Mouse (Mus musculus) small intestine, adult 2 months (tissue): ENCODE results near the gene Tmem136.

Experiments used
- CTCF ChIP-seq: fragments of 200-500 bp; IDR thresholded peaks from 2 replicates; pipeline ENCODE4 v1.5.1; 2012; ENCODE audit warnings: low read depth, mild to moderate bottlenecking, control low read depth, inconsistent platforms, low read length, moderate library complexity, mixed read lengths; ENCODE audit not compliant: insufficient replicate concordance, insufficient read length; ENCODE audit errors: extremely low read depth
- POLR2A ChIP-seq: fragments of 200-500 bp; IDR thresholded peaks from 2 replicates; pipeline ENCODE4 v1.6.1; 2012; ENCODE audit warnings: low read depth, mild to moderate bottlenecking, control low read depth, inconsistent platforms, low read length, moderate library complexity

DNA sequence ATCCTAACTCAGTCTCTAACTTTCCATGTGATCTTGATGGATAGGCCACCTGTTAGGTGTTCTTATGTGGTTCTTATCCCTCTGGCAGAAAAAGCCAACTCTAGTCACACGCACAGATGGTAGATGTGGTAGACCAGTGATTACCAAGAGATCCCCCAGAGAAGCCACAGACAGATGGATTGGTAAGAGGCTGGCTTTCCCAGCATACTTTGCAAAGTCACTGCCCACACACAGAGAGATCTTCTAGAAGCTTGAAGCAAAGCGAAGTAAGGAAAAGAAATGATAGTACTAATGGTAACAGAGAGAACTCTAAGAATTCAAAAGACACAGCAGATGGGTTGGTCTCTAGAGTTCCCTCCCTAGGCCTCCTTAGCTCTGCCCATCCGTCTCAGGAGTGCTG is 33.1 kb upstream of the Tmem136 start:
- no peak for TF ChIP-seq CTCF
- TF ChIP-seq POLR2A: no peak
